8 mouse cellular contexts compared by ENCODE assay signal in the genomic region with DNA sequence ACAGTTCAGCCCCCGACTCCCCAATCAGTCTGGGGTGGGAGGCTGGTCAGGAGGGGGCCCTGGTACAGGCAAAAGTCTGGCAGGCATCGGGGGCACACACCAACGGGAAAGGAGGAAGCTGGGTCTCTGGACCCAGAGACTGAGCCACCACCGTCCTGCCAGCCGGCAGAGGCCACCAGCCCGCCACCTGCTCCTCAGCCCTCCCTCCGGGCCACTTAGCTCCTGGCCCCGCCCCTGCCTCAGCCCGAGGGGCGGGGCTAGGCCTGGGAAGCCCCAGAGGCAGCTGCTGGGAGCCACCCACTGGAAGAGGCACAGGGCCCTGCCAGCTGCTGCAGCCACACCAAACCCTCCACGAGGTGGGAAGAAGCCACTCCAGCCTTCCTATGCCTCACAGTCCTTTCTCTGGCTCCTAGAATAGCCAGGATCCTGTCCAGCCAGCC. TPM values are rescaled to one million over a fixed set of nuclear protein-coding genes. Genes with fewer than 3 reads are reported as not detected.
DNase-seq lines count a peak whose midpoint lies in the region; ATAC-seq and TF ChIP-seq lines count a peak whose summit lies in the region.

A gene (minus strand): TSS at position 186 of the 440 bp plus-strand sequence.

- TF ChIP-seq POLR2A in lung, adult 2 months (IDR thresholded peaks at IDR 0.05; ENCODE audit: borderline replicate concordance, extremely low read depth, low read depth, low read length) = peak; percentile 89

- peak within 1 kb of the TSS; percentile 56 for H3K4me3 ChIP-seq in forebrain, embryonic 10.5 days
- H3K4me3 ChIP-seq in heart, embryonic 14.5 days (ENCODE audit: control insufficient read depth in 1 of 2, insufficient read depth in 1 of 2, low read depth in 1 of 2, low read length in 2 of 2) = peak within 1 kb of the TSS; percentile 22 to 28
- H3K4me3 ChIP-seq in kidney, embryonic 16.5 days (ENCODE audit: low read length) = peak within 1 kb of the TSS; percentile 34
- peak within 1 kb of the TSS; percentile 63 for H3K4me3 ChIP-seq in lung, adult 2 months (replicated peaks; ENCODE audit: extremely low read depth, low read depth, low read length)
- peak within 1 kb of the TSS; percentile 35 for H3K4me3 ChIP-seq in neural tube, embryonic 12.5 days

- peaks cover 69% of the 10 kb centered on the region for H3K4me1 ChIP-seq in forebrain, embryonic 10.5 days
- peaks cover 3 to 8% of the 10 kb centered on the region in 2 experiments; a peak in 3 of 4 replicates for H3K4me1 ChIP-seq in heart, embryonic 14.5 days (ENCODE audit: control insufficient read depth in 2 of 2, insufficient read depth in 2 of 2, low read length in 2 of 2)
- peaks cover 18% of the 10 kb centered on the region for H3K4me1 ChIP-seq in kidney, embryonic 16.5 days (ENCODE audit: insufficient read depth, low read length)
- peaks cover 11% of the 10 kb centered on the region for H3K4me1 ChIP-seq in lung, adult 2 months (ENCODE audit: control insufficient read depth, insufficient read depth, low read length)
- peaks cover 44% of the 10 kb centered on the region for H3K4me1 ChIP-seq in neural tube, embryonic 12.5 days

- DNase-seq in CD4-positive, CD25-positive, alpha-beta regulatory T cell, adult 2 months (ENCODE audit: low read depth, low spot score) = peak; percentile 92
- peak; percentile 71 for DNase-seq in adrenal gland, adult 8-10 months
- peak; percentile 77 for DNase-seq in forebrain, embryonic 10.5 days (ENCODE audit: extremely low spot score, low spot score)
- peak; percentile 76 for DNase-seq in lung, adult 2 months
- peak; percentile 42 for DNase-seq in testis, postnatal 14 days (ENCODE audit: low spot score)

- H3K9me3 ChIP-seq in forebrain, embryonic 10.5 days = peaks cover 4% of the 10 kb centered on the region; the same call in 1 of the 2 replicates
- H3K9me3 ChIP-seq in heart, embryonic 14.5 days (ENCODE audit: control insufficient read depth, low read length) = 0 out of 2 replicates have a peak, but pooled peaks cover 3% of the 10 kb centered on the region
- peaks cover 8% of the 10 kb centered on the region; the same call in 1 of the 2 replicates for H3K9me3 ChIP-seq in kidney, embryonic 16.5 days (ENCODE audit: low read length)
- H3K9me3 ChIP-seq in neural tube, embryonic 12.5 days = no peaks in the 10 kb centered on the region; the same call in 1 of the 2 replicates

- ATAC-seq in heart, embryonic 14.5 days (ENCODE audit: insufficient number of reproducible peaks, insufficient read depth, low FRiP score, low read depth) = peak; percentile 58
- peak; percentile 81 for ATAC-seq in kidney, embryonic 16.5 days (ENCODE audit: low FRiP score, low TSS enrichment)
- ATAC-seq in neural tube, embryonic 12.5 days (ENCODE audit: low FRiP score, low read depth) = peak; percentile 72

- H3K9ac ChIP-seq in heart, embryonic 14.5 days (ENCODE audit: low read length) = peak within 1 kb of the TSS; percentile 57
- H3K9ac ChIP-seq in kidney, embryonic 16.5 days (replicated peaks; ENCODE audit: low read length) = peak within 1 kb of the TSS; percentile 52
- H3K9ac ChIP-seq in neural tube, embryonic 12.5 days = peak within 1 kb of the TSS; percentile 44

- H3K4me2 ChIP-seq in heart, embryonic 14.5 days (ENCODE audit: low read length) = peak within 1 kb of the TSS; percentile 57
- peak within 1 kb of the TSS; percentile 49 for H3K4me2 ChIP-seq in kidney, embryonic 16.5 days (replicated peaks; ENCODE audit: low read depth, low read length)
- H3K4me2 ChIP-seq in neural tube, embryonic 12.5 days (replicated peaks) = peak within 1 kb of the TSS; percentile 54

- peaks cover 23% of the 10 kb centered on the region for H3K36me3 ChIP-seq in forebrain, embryonic 10.5 days (replicated peaks)
- H3K36me3 ChIP-seq in heart, embryonic 14.5 days (ENCODE audit: control insufficient read depth, insufficient read depth, low read length) = peaks cover 21% of the 10 kb centered on the region
- peaks cover 19% of the 10 kb centered on the region for H3K36me3 ChIP-seq in kidney, embryonic 16.5 days (ENCODE audit: insufficient read depth, low read length)
- 0 out of 2 replicates have a peak, but pooled peaks cover 4% of the 10 kb centered on the region for H3K36me3 ChIP-seq in neural tube, embryonic 12.5 days

- 2% methylated on average over 11 of the region's 11 CpGs for WGBS in forebrain, embryonic 10.5 days
- WGBS in heart, embryonic 14.5 days = 4% methylated on average over 7 of the region's 11 CpGs
- WGBS in kidney, embryonic 16.5 days = 9% methylated on average over 9 of the region's 11 CpGs
- WGBS in lung, adult 2 months = 2% methylated on average over 11 of the region's 11 CpGs
- under 1% methylated on average over 11 of the region's 11 CpGs for WGBS in neural tube, embryonic 12.5 days

- peaks cover 11% of the 10 kb centered on the region; the same call in 1 of the 2 replicates for H3K27me3 ChIP-seq in forebrain, embryonic 10.5 days (ENCODE audit: poor library complexity, severe bottlenecking)
- H3K27me3 ChIP-seq in heart, embryonic 14.5 days (ENCODE audit: control insufficient read depth, insufficient read depth, low read length) = no peaks in the 10 kb centered on the region
- no peaks in the 10 kb centered on the region for H3K27me3 ChIP-seq in kidney, embryonic 16.5 days (ENCODE audit: insufficient read depth, low read length)
- H3K27me3 ChIP-seq in neural tube, embryonic 12.5 days (replicated peaks) = no peaks in the 10 kb centered on the region

- peak within 1 kb of the TSS; percentile 94 for H3K27ac ChIP-seq in forebrain, embryonic 10.5 days
- peak within 1 kb of the TSS; percentile 29 to 61 for H3K27ac ChIP-seq in heart, embryonic 14.5 days (replicated peaks in 1 of 2; ENCODE audit: control insufficient read depth in 1 of 2, insufficient read depth in 1 of 2, low read depth in 2 of 2, low read length in 2 of 2)
- peak within 1 kb of the TSS; percentile 79 for H3K27ac ChIP-seq in kidney, embryonic 16.5 days (ENCODE audit: low read length)
- H3K27ac ChIP-seq in neural tube, embryonic 12.5 days = peak within 1 kb of the TSS; percentile 11; the same call in 1 of the 2 replicates

- no peak for TF ChIP-seq CTCF in lung, adult 2 months (IDR thresholded peaks at IDR 0.05; ENCODE audit: insufficient read depth, low read length)

RNA-seq across cellular contexts. Expression of the gene that starts here (rescaled TPM):
- total RNA-seq in adrenal gland, adult 8-10 months (2022) = 10 to 100 TPM; 12.3 to 25.8 (median 20.7) TPM
- polyA plus RNA-seq in forebrain, embryonic 10.5 days (2016; fragmentation: Nextera tagmentation; extraction: Ambion mirVana) = 71.1 and 83.6 TPM in 2 replicates
- polyA plus RNA-seq in heart, embryonic 14.5 days (2014; fragmentation: Nextera tagmentation; extraction: Ambion mirVana) = 8.2 and 8.3 TPM in 2 replicates
- 28.7 and 31.7 TPM in 2 replicates for polyA plus RNA-seq in kidney, embryonic 16.5 days (2015; fragmentation: Nextera tagmentation; extraction: Ambion mirVana)
- 78.0 and 98.3 TPM in 2 replicates for polyA plus RNA-seq in lung, adult 2 months (2012; rRNA removed)
- polyA plus RNA-seq in neural tube, embryonic 12.5 days (2016; fragmentation: Nextera tagmentation; extraction: Ambion mirVana) = 65.3 and 72.9 TPM in 2 replicates

Comparison
In these comparisons a context has a peak if more than half of its experiments do, and no peak if none do; other contexts are left out.
1. Peak in every context shown above with its lines: DNase-seq, ATAC-seq, H3K4me3 ChIP-seq and H3K27ac ChIP-seq.
2. DNase-seq: peak in every context shown above with its lines; median percentile 92 in CD4-positive, CD25-positive, alpha-beta regulatory T cell, adult 2 months; 77 in forebrain, embryonic 10.5 days; 76 in lung, adult 2 months; 71 in adrenal gland, adult 8-10 months; 42 in testis, postnatal 14 days.
3. H3K27ac ChIP-seq: peak in every context shown above with its lines; median percentile 94 in forebrain, embryonic 10.5 days; 79 in kidney, embryonic 16.5 days; 45 in heart, embryonic 14.5 days; 11 in neural tube, embryonic 12.5 days.